Mouse (Mus musculus) left cerebral cortex, adult 18-20 months (tissue): ENCODE measurements at regions not wholly inside any gene's neighbourhood (a gene's known extent, or its start where the extent isn't known, plus 50 kb on each side); places are given as distances from the start of the nearest gene placed in this dataset.

Source experiments
- DNase-seq, 2 experiments: peaks; one replicate each; pipeline ENCODE4 v3.0.0; 2021 to 2022; ENCODE audit warnings: low spot score in 2 of 2, mixed read lengths in 1 of 2

DNA sequence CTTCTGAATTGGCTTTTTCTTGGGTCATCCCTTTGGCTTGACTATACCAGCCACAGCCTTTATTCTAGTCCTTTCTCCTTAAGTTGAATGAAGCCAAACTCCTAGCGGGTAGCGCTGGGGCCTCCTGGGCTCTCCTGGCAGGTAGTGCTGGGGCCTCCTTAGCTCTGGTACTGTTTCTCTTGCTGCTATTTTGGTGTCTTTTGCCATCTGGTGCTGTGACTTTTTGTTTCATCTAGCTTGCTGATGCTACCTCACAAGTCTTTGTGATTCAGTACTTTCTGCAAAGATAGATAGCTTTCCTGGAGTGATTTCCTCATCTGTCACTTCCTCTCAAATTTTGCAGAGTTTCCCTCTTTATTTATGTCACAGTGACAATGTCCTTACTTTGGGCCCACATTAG lies 90.1 kb downstream of the Tmem200c start:
- peak; percentile 37 to 40 for DNase-seq

DNA sequence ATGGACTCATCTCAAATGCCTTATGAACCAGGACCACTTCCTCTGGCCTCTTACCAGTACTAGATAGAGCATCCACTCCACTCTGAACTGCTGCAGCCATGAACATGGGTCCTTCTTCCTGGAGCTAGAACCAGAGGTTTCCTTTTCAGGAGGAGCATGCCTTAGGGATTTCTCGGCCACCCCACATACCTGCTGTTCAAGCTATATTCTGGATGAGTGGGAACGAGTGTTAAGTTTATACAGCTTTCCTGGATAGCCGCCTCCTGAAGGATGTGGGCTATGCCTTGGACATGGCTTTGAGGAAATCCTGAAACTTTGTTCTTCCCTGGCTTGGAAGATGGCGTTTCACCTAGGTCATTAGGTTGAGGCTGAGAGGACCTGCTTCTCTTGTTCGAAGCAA lies 91.8 kb downstream of the Tmem200c start:
- DNase-seq: peak; percentile 18 to 42

DNA sequence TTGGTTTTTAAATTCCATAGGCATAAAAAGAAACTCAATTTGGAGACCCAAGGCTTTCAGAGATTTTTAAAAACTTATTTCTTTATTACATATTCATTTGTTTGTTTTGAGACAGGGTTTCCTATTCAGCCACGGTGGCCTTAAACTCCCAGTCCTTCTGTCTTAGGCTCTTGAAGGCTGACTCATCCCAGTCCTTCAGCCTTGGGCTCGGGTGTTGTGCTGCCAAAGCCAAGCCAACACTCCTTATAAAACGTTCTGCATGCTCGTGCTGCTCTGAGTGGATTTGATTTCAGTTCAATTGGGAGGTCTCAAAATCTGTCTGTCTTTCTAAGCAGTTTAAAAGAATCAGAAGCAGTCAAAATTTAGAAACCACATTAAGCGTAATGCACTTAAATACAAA lies 96.8 kb downstream of the Tmem200c start:
- no peak for DNase-seq

DNA sequence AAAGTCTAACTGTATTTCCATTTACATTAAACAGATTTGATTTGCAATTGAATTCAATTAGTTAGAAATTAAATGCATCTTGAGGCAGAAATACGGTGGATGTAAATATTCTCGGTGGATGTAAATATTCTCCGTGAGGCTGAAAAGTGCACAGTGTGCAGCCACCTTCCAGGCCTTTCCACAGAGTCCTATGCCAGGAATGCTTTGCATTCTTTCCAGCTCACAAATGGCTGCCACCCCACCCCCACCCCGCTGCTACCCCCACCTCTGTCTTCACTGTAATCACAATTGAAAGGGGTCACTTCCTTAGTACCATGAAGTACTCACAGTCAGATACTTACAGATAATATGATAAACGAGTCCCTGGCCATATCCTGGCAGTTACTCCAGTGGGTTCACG lies 101.0 kb downstream of the Tmem200c start:
- DNase-seq: no peak

DNA sequence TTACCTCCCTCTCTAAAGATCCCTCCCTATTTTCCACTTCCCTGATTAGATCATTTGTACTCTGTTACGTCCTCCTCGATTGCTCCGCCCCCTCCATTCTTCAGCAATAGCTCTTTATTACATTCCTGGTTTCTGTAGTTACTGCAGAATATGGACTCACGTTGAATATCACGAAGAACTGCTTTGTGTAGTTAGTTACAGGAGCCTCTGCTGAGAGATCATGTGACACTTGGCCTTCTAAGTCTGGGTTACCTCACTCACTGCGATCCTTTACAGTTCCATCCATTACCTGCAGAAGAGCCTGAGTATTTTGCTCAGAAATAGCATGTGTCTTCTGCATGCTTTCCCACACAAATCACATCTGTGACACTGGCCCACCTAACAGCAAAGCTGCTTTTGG lies 102.3 kb downstream of the Tmem200c start:
- no peak for DNase-seq

DNA sequence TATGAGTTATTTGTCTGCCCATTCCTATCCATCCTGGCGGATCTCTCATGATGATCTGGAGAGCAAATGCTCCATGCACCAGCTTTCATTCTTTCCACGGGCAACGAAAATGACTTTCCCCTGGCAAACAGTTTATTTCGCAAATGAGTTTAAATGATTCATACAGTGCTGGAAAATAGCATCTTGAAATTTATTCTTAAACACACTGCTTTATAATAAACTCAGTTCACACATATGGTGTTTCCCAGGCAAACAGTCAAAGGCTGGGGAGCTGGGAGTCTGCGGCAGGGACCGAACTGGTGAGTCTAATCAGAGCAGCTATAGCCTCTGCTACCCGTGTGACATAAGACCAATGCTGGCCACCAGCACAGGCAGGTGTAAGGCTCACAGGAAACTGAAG lies 106.8 kb downstream of the Tmem200c start:
- no peak for DNase-seq

DNA sequence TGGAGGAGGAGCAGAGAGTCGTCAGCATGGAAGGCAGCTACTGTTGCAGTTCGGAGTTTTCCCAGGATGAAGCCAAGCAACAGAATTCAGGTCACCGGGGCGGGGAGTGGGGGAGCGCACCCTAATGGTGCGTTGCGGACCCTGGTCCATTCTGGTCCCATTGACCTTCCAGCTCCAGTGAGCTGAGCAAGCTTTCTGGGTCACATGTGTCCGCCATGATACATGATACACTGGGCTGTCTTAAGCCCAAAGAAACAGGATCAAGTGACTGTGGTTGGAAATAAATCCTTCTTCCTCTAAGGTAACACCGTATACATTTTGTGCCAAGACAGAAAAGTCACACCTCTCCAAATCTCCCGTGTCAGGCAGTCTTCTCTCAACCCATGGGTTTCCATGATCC lies 107.6 kb downstream of the Tmem200c start:
- DNase-seq: no peak

DNA sequence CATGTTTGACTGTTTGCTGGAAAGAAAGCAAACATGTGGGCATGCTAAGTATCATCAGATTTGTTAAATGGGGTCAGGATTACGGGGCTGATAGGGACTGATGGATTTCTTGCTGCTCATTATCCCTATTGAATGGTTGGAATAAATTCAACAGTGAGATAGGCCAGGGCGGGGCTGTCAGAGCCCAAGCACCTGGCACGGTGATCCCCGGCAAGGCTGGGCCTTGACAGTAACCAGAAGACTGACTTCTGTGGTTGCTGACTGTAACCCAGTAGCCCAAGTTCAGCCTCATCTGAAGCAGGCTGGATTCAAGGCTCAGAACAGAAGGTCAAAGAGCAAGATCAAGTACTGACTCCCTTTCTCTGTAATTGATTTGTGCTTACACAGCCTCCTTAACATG lies 109.6 kb downstream of the Tmem200c start:
- no peak for DNase-seq

DNA sequence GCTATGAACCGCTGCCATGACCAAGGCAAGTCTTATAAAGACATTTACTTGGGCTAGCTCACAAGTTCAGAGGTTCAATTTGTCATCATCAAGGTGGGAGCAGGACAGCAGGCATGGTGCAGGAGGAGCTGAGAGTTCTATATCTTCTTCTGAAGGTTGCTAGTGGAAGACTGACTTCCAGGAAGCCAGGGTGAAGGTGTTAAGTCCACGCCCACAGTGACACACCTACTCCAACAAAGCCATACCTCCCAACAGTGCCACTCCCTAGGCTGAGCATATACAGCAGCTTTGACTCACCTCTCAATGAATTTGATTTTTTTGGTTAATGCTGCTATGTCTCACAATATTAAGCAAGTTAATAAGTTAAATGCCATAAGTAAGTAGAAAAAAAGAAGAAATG lies 119.2 kb upstream of the Epb41l3 start:
- no peak for DNase-seq

DNA sequence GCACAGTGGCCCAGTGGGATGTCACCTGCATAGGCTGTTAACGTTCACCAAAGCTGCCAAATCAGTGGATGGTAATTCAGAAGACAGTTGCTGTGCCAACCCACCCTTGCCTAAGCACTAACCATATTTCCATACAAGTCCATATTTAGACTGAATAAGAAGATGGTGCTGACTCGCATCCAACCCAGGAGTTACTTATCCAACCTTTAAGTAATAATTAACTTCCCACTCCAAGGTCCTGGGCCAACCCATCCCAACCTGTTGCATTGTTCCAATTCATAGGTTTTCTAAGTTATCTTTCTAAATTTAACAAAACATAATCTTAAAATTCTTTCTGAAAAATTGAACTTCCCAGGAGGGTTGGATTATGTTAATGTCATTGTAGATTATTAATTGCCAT lies 114.3 kb upstream of the Epb41l3 start:
- DNase-seq: no peak

DNA sequence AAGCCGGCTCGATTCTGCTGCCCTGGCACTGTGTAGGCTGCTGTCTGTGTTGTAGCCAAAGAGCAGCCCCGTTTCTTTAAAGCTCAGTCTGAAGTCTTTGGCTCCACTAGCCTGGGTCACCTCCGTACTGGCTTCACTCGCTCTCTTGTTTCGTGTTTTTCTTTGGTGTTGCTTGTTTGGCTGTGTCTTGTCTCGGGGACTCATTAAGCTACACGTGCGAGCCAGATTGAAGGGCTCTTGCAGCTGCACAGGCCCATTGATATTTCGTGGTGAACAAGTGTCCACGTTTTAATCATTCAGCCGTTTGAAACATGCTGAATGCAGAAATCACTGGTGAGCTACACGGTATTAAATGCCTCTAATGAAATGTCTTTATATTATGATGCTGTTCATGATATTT lies 99.9 kb upstream of the Epb41l3 start:
- no peak for DNase-seq

DNA sequence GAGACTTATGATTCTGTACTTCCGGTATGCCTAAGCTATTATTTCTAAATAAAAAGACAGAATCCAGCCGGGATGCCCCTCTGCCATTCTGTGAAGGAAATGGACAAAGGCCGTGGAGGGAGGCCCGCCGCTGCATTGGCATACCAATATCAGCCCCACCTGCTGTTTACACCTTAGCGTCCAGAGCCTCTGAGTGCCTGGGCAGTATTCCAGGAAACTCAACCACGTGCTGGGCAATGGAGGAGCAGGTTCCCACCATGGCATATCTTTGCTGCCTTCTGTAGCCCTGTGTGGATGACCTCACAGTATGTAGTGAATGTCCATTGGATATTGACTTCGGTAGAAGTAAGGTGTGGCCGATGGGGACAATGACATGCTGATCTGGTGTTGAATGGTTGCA lies 97.3 kb upstream of the Epb41l3 start:
- no peak for DNase-seq

DNA sequence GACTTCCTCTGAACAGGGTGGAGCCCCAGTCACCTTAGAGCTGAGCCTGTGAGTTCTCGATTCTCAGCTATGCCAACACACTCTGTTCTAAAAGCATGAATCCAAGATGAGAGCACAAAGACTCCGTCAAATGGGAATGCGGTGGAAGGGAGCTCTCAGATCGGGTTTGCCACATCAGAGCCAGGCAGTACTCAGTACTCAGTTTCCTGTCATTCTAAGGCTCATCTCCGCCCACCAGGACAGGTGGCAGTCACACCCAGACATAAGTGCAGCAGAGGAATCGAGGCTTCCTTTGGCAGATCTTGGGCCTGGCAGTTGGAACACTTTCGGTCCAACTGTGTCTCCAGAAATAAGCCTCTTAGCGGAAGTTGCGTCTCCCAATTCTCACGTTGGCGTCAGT lies 94.4 kb upstream of the Epb41l3 start:
- DNase-seq: no peak

DNA sequence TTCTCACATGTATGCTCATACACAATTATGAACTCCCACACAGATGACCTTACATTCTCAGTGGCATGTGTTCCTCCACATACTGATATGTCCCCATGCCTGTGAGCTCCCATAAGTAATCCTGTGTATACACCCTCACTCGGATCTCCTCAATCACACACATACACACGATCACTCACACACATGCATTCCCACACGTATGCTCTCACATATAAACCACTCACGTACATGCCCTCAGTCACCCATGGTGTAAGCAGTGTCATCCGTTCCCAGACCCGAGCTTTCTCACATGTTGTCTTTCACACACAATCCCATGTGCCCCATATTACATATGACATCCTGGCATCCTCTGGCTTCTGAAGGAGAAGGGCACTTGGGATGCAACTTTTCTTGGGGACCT lies 93.4 kb upstream of the Epb41l3 start:
- DNase-seq: no peak

DNA sequence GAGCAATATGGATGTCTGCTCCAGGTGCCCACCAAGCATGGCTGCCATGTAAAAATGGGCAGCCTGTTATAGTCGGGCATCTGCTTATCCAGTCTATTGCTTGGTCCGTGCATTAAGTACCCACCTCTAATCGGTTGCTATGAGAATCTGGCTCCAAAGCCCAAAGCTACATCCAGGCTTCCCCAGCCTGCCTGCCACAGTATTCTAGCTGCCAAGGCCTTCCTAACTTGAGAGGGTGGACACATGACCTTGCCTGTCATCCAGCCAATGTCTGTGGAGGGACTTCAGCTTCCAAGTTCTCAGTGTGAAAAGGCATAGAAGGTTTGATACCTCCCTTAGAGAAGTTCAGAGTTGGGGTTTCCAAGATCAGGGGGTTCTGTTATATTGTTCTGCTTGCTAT lies 75.6 kb upstream of the Epb41l3 start:
- DNase-seq: no peak

DNA sequence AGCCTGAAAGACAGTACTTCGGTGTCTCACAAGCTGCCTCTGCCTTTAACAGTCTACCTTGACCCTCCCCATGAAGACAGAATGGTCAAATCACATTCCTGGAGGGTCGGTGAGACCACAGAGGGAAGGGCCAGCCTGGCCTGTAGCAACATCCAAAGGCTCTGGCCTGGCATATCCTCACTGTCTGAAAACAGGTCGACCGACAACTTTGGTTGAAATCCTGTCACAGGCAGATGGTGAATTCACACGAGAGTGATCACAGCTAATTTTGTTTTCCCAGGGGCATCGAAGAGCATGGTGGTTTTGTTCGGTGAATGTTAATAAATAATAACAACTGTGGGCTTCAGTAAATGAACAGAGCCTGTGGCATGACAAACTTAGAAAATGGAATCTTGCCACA lies 71.4 kb upstream of the Epb41l3 start:
- no peak for DNase-seq

DNA sequence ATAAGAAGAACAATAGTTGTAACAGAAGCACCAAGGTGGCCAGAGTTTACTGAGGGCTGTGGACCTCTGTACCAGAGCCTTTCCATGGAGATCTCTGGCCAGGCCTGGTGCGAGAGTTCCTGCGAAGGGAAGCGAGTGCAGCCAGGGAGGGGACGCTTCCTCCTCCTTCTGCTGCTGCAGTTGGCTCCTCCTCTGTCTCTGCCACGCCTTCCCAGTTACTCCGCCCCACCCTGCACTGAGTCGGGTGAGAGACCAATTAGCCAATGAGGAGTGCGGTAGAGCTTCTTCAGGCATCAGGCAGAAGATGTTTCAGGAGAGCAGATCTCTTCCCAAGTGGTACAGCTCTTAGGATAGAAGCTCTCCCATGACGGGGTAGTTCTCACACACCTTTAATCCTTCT lies 69.2 kb upstream of the Epb41l3 start:
- DNase-seq: no peak
